Mouse (Mus musculus): Measurements from ENCODE around the gene Rcc1.

- TF ChIP-seq TAL1 (IDR thresholded peaks at IDR 0.05; ENCODE audit: low read length), result no peak
- no peak for TF ChIP-seq GATA1 (IDR thresholded peaks at IDR 0.05; ENCODE audit: low read length)
Measured at GRCm38 (mm10) chr4:132301965-132302938, 51.2 kb downstream of the Rcc1 start.
